Mouse (Mus musculus) thymus, postnatal 10 days (tissue): ENCODE results near the gene Spr.
"Not testable (repeated sequence)": the region's sequence is repeated elsewhere in the genome, so short reads cannot be mapped to it uniquely, and the experiment has no call there.

Experiments
- DNase-seq, 2 experiments: peaks; one replicate each; pipeline ENCODE4 v3.0.0; 2021; ENCODE audit warnings: low spot score in 2 of 2

Gene Spr

GRCm38 (mm10) chr6:85137217-85138035, at the start of gene Spr:
Gene Spr (minus strand): TSS chr6:85137766.
- DNase-seq: peak; percentile 71 to 81

GRCm38 (mm10) chr6:85186744-85187059, 49.1 kb upstream of the Spr start:
- DNase-seq: no peak

GRCm38 (mm10) chr6:85186033-85186743, 48.6 kb upstream of the Spr start:
- no peak for DNase-seq

- no peak for DNase-seq
Observed at GRCm38 (mm10) chr6:85183951-85184350, 46.4 kb upstream of the Spr start.

GRCm38 (mm10) chr6:85180036-85180435, 42.5 kb upstream of the Spr start:
- no peak for DNase-seq

- no peak for DNase-seq
Observed at GRCm38 (mm10) chr6:85179569-85179968, 42.0 kb upstream of the Spr start.

- no peak for DNase-seq
Observed at GRCm38 (mm10) chr6:85165440-85165921, 27.9 kb upstream of the Spr start.

GRCm38 (mm10) chr6:85160201-85160923, 22.8 kb upstream of the Spr start:
- DNase-seq: peak; percentile 36 to 73

GRCm38 (mm10) chr6:85159092-85159760, 21.7 kb upstream of the Spr start:
- DNase-seq: peak; percentile 8 to 53

- not testable (repeated sequence) for DNase-seq
Observed at GRCm38 (mm10) chr6:85158040-85158804, 20.7 kb upstream of the Spr start.

- DNase-seq: not testable (repeated sequence)
Observed at GRCm38 (mm10) chr6:85156551-85156950, 19.0 kb upstream of the Spr start.

GRCm38 (mm10) chr6:85154861-85155528, 17.4 kb upstream of the Spr start:
- peak in 1 of 2 experiments; percentile 31 for DNase-seq

GRCm38 (mm10) chr6:85153970-85154540, 16.5 kb upstream of the Spr start:
- DNase-seq: peak; percentile 42 to 75

GRCm38 (mm10) chr6:85150386-85150785, 12.8 kb upstream of the Spr start:
- DNase-seq: no peak

- DNase-seq: no peak
Observed at GRCm38 (mm10) chr6:85147636-85148035, 10.1 kb upstream of the Spr start.

GRCm38 (mm10) chr6:85144466-85144865, 6.9 kb upstream of the Spr start:
- no peak for DNase-seq

GRCm38 (mm10) chr6:85141013-85141412, 3.4 kb upstream of the Spr start:
- peak; percentile 57 to 73 for DNase-seq

GRCm38 (mm10) chr6:85139534-85139933, 2.0 kb upstream of the Spr start:
- no peak for DNase-seq

GRCm38 (mm10) chr6:85136784-85137183, 782 bp downstream of the Spr start:
- DNase-seq: not testable (repeated sequence)

- peak; percentile 16 to 53 for DNase-seq
Observed at GRCm38 (mm10) chr6:85132794-85133193, 4.8 kb downstream of the Spr start.
